Mouse (Mus musculus) right cerebral cortex, postnatal 10 days (tissue): Measurements from ENCODE around the gene Srgap2.
A peak's percentile ranks its signal among the peaks of the same experiment; 100 is the strongest.
"Not testable (repeated sequence)": the region's sequence is repeated elsewhere in the genome, so short reads cannot be mapped to it uniquely, and the experiment has no call there.

Experiments
- DNase-seq, 2 experiments: peaks; one replicate each; pipeline ENCODE4 v3.0.0; 2021; ENCODE audit warnings: low spot score in 2 of 2

Srgap2 gene

GRCm38 (mm10) chr1:131345422-131346419, 181.4 kb downstream of the Srgap2 start:
- DNase-seq, result no peak

GRCm38 (mm10) chr1:131344691-131345090, 182.5 kb downstream of the Srgap2 start:
- DNase-seq, result no peak

- DNase-seq, result no peak
Measured at GRCm38 (mm10) chr1:131336017-131336416, 191.1 kb downstream of the Srgap2 start.

GRCm38 (mm10) chr1:131335604-131336003, 191.5 kb downstream of the Srgap2 start:
- DNase-seq, result peak in 1 of 2 experiments; percentile 29

GRCm38 (mm10) chr1:131331180-131331579, 196.0 kb downstream of the Srgap2 start:
- DNase-seq, result no peak

GRCm38 (mm10) chr1:131329093-131329492, 198.1 kb downstream of the Srgap2 start:
- not testable (repeated sequence) for DNase-seq

GRCm38 (mm10) chr1:131327167-131327566, 200.0 kb downstream of the Srgap2 start:
- no peak for DNase-seq

GRCm38 (mm10) chr1:131324816-131325463, 202.2 kb downstream of the Srgap2 start:
- no peak for DNase-seq

GRCm38 (mm10) chr1:131319598-131320330, 207.4 kb downstream of the Srgap2 start:
- no peak for DNase-seq

GRCm38 (mm10) chr1:131318397-131318796, 208.8 kb downstream of the Srgap2 start:
- DNase-seq, result no peak

GRCm38 (mm10) chr1:131317625-131318024, 209.5 kb downstream of the Srgap2 start:
- DNase-seq, result no peak

- no peak for DNase-seq
Measured at GRCm38 (mm10) chr1:131311284-131311683, 215.9 kb downstream of the Srgap2 start.

- DNase-seq, result no peak
Measured at GRCm38 (mm10) chr1:131310237-131310818, 216.8 kb downstream of the Srgap2 start.

- peak in 1 of 2 experiments; percentile 4 for DNase-seq
Measured at GRCm38 (mm10) chr1:131300750-131301149, 226.4 kb downstream of the Srgap2 start.

GRCm38 (mm10) chr1:131299788-131300187, 227.4 kb downstream of the Srgap2 start:
- peak; percentile 60 to 67 for DNase-seq

GRCm38 (mm10) chr1:131299240-131299639, 227.9 kb downstream of the Srgap2 start:
- DNase-seq, result peak in 1 of 2 experiments; percentile 9

- no peak for DNase-seq
Measured at GRCm38 (mm10) chr1:131298171-131298570, 229.0 kb downstream of the Srgap2 start.

GRCm38 (mm10) chr1:131296726-131297125, 230.4 kb downstream of the Srgap2 start:
- DNase-seq, result no peak

- DNase-seq, result peak in 1 of 2 experiments; percentile 44
Measured at GRCm38 (mm10) chr1:131295200-131295599, 232.0 kb downstream of the Srgap2 start.

GRCm38 (mm10) chr1:131293922-131294250, 233.3 kb downstream of the Srgap2 start:
- peak; percentile 55 to 62 for DNase-seq

GRCm38 (mm10) chr1:131293221-131293921, 233.8 kb downstream of the Srgap2 start:
- DNase-seq, result no peak
